Mouse (Mus musculus) gastrocnemius, adult 2 months (tissue): Measurements from ENCODE around the gene Pxmp4. TPM values are rescaled to one million over a fixed set of nuclear protein-coding genes. Genes with fewer than 3 reads are reported as not detected.
A peak's percentile ranks its signal among the peaks of the same experiment; 100 is the strongest.

ENCODE experiments used
- DNase-seq: peaks from one replicate; pipeline ENCODE4 v3.0.0; 2022
- H3K27ac ChIP-seq: fragments of 200-600 bp; 2 replicates; pipeline ENCODE4 v1.8.1; 2022; ENCODE audit warnings: mild to moderate bottlenecking
- H3K4me3 ChIP-seq: fragments of 200-600 bp; 2 replicates; pipeline ENCODE4 v1.8.1; 2022; ENCODE audit warnings: mild to moderate bottlenecking, moderate library complexity
- CTCF ChIP-seq: fragments of 200-600 bp; IDR thresholded peaks from 2 replicates; pipeline ENCODE4 v1.8.1; 2022; ENCODE audit warnings: antibody characterized with exemption, mild to moderate bottlenecking, moderate library complexity
- intact Hi-C: fragments of 180-260 bp; cut with DNase I; formaldehyde crosslinking; loops from one replicate; pipeline ENCODE4 v1.15.1; 2025
- total RNA-seq, 2 experiments: library from RNA; stranded (reverse); gene quantifications; 2 replicates each; pipeline ENCODE4 v1.2.3; 2021

Pxmp4 gene
- total RNA-seq, 2 experiments from 2014 or later = 10.1 to 15.8 TPM

DNA sequence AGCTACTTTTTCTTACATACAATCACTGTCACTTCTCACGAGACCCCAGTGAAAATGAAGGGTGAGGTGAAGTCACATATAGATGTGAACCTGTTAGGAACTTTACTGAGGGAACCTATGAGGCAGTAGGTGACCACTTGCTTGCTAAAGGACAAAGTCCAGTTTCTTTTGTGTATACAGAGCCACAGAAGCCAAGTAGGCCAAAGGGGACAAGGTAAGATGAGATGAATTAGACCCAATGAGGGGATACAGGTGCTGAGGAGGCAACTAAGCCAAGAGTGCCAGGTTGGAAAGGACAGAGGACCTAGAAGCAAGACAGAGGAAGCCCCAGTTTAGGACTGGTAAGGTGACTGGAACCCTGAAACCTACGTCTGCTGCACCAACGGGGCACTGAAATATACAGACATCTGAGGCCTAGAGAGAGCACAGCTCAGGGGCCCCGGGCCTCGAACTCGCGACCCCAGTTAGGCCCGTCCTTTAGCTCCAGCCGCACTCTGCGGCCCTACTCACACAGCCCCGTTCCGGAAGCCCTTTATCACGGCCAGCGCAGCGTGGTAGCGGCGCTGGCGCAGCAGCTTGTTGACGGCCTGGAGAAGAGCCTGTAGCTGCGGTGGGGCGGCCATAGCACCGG is 386 bp downstream of the Pxmp4 start:
- DNase-seq = no peak
- Histone ChIP-seq H3K4me3 (peak overlapping the region; percentile 95), H3K27ac (peak overlapping the region; percentile 98)
- TF ChIP-seq CTCF = no peak
- intact Hi-C loops = no loop called here

DNA sequence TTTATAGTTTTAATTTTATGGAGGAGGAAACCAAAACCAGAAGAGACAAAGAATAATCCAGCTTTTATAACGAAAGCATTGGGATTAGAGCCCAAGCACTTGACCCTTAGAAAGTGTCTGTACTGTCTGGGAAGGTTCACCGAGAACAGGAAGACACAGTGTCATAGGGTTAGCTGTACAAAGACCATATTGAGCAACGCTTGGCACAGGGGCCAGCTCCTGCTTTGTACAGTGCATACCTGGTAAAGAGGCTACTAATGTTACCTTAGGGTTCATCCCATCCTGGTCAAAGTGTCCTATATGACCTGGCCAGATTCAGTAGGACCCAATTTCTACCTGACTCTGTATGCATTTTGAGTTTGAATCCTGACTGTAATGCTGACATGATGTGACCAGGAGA is 2.2 kb downstream of the Pxmp4 start:
- no peak for DNase-seq
- TF ChIP-seq CTCF = no peak
- Histone ChIP-seq H3K4me3 (no peak overlapping the region), H3K27ac (no peak overlapping the region)
- intact Hi-C loops = no loop called here

DNA sequence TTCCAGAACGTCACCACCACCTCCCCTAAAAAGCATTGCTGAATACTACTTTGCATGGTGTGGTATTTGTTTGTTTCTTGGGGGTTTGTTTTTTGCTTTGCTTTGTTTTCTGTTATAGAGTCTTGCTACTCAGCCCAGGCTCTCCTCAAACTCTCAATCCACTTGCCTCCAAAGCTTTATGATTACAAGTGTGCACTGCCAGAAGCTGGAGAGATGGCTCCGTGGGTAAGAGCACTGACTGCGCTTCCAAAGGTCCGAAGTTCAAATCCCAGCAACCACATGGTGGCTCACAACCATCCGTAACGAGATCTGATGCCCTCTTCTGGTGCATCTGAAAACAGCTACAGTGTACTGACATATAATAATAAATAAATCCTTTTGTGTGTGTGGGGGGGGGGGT is 2.9 kb downstream of the Pxmp4 start:
- Histone ChIP-seq H3K4me3 (no peak overlapping the region), H3K27ac (no peak overlapping the region)
- intact Hi-C loops = no loop called here
- no peak for DNase-seq
- no peak for TF ChIP-seq CTCF

DNA sequence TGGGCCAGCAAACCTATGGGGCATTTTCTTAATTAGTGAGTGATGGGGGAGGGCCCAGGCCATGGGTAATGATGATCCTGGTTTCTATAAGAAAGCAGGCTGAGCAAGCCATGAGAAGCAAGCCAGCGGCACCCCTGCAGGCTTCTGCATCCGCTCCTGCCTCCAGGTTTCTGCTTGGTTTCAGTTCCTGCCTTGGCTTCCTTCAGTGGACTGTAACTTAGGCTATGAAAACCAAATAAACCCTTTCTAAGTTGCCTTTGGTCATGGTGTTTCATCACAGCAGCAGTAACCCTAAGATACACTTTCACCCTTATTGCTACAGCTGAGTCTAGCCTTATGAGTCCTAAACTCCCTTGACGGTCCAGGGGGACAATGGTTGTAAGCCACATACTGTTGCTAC is 6.1 kb downstream of the Pxmp4 start:
- no peak overlapping the region for H3K4me3 ChIP-seq
- no peak for TF ChIP-seq CTCF
- DNase-seq = no peak
- intact Hi-C loops = no loop called here
- no peak overlapping the region for H3K27ac ChIP-seq

DNA sequence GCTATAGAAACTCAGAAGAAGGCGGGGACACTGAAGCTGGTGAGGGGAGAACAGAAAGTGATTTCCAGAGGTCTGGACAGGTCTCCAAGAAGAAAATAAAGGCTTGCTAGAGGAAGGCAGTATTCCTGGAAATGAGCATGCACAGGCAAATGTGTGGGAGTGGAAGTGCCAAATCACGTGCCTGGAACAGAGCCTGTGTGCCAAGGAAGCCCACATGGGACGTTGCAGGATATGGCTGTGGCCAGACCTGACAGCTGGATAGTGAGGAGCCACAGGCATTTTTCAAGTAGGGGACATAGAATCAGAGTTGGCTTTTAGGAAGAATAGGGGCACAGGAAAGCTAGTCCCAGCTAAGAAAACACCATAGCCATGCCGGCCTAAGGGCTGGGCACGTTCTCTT is 7.7 kb downstream of the Pxmp4 start:
- no peak for TF ChIP-seq CTCF
- no peak for DNase-seq
- intact Hi-C loops = no loop called here
- Histone ChIP-seq H3K27ac (no peak overlapping the region), H3K4me3 (no peak overlapping the region)

DNA sequence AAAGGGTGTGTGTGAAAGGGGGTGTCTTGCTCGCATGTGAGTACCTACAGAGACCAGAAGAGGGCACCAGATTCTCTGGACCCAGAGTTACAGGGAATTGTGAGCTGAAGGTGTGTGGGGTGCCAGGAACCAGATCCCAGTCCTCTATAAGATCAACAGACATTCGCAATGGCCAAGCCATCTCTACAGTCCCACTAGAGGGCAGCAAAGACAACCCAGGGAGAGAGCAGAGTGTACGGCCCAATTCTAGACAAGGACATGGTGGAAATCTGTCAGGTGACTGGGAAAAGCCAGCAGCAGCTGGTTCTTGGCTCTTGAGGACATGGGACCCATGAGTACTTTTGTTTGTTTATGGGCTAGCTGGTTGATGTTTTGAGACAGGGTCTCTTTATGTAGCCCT is 10.5 kb downstream of the Pxmp4 start:
- intact Hi-C loops = loop anchor here (2.0 kb wide), 1 partner anchor 20 kb away; the partner anchor contains the start of genes 4930519P11Rik and Zfp341
- peak; percentile 73 for TF ChIP-seq CTCF
- peak; percentile 43 for DNase-seq
- Histone ChIP-seq H3K27ac (no peak overlapping the region), H3K4me3 (no peak overlapping the region)

DNA sequence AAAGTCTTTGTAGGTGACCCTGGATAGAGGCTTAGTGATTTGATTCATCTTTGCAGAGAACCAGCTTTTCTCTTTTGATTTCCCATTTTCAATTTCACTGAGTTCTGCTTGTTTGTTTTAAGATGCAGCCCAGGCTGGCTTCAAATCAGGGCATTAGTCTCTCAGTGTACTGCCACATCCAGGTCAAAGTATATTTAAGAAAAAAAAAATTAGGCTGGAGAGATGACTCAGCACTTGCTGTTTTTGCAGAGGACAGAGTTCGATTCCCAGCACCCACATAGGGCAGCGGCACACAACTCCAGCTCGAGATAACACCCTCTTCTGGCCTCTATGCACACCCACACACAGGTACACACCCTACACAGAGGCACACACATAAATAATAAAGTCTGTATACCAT is 12.3 kb downstream of the Pxmp4 start:
- H3K4me3 ChIP-seq = no peak overlapping the region
- no peak for DNase-seq
- TF ChIP-seq CTCF = no peak
- H3K27ac ChIP-seq = no peak overlapping the region
- intact Hi-C loops = no loop called here

DNA sequence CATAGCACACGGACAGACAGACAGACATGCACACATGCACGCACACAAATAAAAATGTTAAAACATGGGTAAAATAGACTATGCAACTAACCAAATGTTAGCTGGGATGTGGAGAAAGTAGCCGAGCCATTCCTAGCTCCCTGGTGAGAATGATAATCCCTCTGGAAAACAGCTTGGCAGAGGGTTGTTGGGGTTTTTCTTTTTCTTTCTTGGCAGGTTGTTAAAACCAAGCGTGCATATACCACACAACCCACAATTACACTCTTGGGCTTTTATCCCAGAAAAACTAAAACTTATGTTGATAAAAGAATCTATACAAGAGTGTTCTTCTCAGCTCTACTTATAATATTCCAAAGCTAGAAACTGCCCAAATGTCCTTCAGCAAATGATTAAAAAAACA is 14.5 kb downstream of the Pxmp4 start:
- TF ChIP-seq CTCF = no peak
- intact Hi-C loops = no loop called here
- Histone ChIP-seq H3K4me3 (no peak overlapping the region), H3K27ac (no peak overlapping the region)
- DNase-seq = no peak

DNA sequence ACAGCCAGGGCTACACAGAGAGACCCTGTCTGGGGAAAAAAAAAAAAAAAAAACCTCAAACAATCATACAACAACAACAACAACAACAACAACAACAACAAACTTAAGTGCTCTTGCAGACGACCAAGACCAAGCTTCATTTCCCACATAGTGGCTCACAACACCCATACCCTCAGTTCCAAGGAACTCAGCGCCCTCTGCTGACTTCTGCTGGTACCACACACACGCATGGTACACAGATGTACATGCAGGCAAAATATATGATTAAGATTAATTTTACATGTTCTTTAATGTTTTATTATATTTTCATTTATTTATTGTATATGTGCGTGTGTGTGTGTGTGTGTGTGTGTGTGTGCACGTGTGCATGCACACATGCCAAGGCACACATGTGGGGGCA is 17.1 kb downstream of the Pxmp4 start:
- DNase-seq = peak; percentile 44
- intact Hi-C loops = no loop called here

DNA sequence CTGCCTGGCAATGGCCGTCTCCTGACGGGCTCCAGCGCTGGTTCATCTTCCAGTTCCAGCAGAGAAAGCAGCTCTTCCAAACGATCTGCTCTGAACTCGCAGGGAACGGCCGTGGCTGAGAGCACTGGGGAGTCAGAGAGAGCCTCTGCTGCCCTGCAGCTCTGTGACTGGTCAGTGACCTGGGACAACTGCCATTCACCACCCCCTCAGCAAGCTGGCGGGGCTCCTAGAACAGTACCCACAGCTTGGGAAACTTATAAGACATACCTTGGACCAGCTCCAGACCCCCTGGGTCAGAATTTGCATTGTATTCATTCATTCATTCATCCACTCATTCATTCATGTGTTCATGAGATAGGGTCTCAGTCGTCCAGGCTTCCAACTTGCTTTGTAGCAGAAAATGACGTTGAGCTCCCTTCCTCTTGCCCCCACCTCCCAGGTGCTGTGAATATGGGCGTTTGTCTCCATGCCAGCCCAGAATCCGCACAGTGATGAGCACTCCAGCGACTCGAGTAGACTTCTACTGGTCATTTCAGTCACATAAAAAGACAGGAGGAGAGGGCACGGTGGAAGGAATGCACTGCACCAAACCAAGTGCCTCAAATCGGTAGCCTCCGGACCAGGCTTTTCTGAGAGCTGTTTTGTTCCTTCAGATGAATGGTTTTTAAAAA is 18.4 kb downstream of the Pxmp4 start:
- intact Hi-C loops = no loop called here
- Histone ChIP-seq H3K4me3 (no peak overlapping the region), H3K27ac (no peak overlapping the region)
- DNase-seq = no peak
- no peak for TF ChIP-seq CTCF

More for the DNA sequence above, 17.1 kb downstream of the Pxmp4 start:
- H3K27ac ChIP-seq = no peak overlapping the region
- peak; percentile 48 for TF ChIP-seq CTCF
- H3K4me3 ChIP-seq = no peak overlapping the region

DNA sequence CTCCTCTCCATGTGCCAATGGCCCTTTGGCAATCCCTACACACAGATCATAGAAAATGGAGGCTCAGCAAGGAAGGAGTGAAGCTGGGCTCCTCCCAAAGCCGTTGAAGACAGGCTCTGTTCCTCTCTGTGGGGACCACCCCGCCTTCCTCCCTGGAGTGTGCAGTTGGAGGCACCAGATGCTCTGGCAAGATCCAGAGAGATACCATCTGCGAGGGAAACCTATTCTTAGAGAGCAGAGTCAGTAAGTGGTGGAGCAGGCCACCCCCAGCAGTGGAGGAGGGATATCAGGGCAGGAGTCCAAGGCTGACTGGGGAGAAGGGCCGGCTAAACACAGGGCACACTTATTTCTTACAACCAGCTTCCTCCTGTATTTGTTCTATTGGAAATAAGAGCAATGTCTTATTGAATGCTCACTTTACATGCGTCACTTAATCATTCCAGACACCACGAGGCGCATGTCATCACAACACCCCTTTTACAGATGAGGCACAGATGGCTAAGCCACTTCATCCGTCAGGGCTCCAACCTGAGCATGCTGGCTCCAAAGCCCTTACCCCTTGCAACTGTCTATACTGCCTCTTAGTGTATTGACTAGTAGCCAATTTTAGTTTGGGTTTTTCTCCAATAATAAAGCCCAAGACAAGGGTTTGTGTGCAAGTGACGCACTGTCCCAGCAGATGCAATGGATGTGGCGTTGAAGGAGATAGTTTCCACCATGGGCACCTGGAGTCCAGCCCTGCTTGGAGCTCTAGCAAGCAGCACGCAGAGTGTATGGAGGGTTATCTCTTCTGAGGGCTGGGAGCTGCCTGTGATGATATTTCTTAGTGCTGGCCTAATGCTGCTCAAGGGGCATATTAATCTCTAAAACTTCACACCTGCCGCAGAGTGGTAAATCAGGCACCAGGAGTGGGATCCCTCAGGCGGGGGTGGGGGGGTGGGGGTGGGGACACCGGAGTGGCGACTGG is 19.3 kb downstream of the Pxmp4 start:
- H3K4me3 ChIP-seq = no peak overlapping the region
- no peak for DNase-seq
- no peak for TF ChIP-seq CTCF
- intact Hi-C loops = no loop called here
- no peak overlapping the region for H3K27ac ChIP-seq

DNA sequence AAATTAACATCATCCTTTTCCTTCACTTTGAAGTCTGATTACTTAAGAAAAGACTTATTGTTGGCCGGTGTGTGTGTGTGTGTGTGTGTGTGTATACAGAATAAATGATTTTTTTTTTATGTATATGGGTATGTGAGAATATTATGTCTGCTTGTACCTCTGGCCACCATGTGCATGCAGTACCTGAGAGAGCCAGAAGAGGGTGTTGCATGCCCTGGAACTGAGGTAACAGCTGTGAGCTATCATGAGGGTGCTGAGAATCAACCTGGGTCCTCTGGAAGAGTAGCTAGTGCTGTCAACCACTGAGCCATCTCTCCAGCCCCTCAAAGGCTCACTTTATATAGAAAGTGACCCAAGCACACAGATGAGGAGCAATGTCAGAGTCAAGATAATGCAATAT is 22.1 kb downstream of the Pxmp4 start:
- intact Hi-C loops = no loop called here
- Histone ChIP-seq H3K4me3 (no peak overlapping the region), H3K27ac (0 out of 2 replicates have a peak overlapping the region, but pooled peaks have one; percentile 79)
- TF ChIP-seq CTCF = peak; percentile 14; the same call in 1 of the 2 replicates
- DNase-seq = no peak

DNA sequence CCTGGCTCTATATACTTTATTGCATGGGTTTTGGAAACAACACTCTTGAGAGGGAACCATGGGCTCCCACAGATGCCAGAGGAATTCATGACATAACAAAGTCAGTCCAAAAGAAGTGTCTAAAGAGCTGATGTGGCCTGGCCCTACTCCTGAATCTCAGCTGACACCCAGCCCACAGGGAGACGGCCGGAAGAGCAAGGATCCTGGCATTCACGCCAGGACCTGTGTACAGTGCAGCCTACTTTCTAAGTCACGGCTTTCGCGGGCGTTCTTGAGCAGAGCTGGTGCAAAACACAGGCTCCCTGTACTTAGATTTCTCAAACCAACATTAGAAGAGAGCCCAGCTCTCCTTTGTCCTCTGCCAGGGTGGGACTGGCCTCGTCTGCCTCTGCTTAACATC is 22.9 kb downstream of the Pxmp4 start:
- intact Hi-C loops = no loop called here
- peak; percentile 78 for DNase-seq
- H3K27ac ChIP-seq = peak overlapping the region; percentile 79
- H3K4me3 ChIP-seq = peak overlapping the region; percentile 21; the same call in 1 of the 2 replicates
- TF ChIP-seq CTCF = no peak
